Mouse (Mus musculus): ENCODE data around the gene Cdc27. TPM values are rescaled to one million over a fixed set of nuclear protein-coding genes. Genes with fewer than 3 reads are reported as not detected.

Cdc27 gene
- polyA plus RNA-seq (2011; ENCODE audit: insufficient read depth, insufficient read length, low replicate concordance, missing spikeins): 16.2 and 23.1 TPM in 2 replicates

DNA sequence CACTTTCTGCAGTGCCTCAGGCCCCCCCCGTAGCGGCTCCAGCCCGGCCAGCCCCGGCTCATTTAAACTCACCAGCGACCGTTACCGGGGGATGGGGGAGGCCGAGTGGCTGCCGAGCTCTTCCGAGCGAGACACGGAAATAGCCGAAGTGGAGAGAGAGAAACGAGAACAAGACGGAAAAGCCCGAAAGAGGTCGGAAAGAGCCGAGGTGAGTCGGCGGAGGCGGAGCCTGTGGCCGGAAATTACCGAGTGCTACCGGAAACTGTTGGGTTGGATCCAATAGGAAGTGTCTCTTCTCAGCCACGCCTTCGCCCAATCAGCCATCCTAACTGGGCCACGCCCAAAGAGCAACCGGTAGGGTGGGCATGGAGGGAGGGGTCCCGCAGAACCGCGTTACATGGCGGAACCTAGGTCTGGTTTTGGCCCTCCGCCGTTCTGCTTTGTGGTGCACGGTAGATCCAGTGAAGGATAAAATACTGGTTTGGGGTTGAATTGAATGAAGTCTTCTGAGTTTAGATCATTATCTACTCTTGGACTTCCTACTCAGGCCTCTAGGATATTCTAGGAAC, at the start of gene Cdc27, which contains the start of gene Myl4:
Gene Cdc27 (minus strand): TSS at position 215 of the 569 bp plus-strand sequence.
Gene Myl4 (plus strand): TSS at position 258 of the 569 bp plus-strand sequence.
- under 1% methylated on average over 35 of the region's 35 CpGs for WGBS
- H3K4me1 ChIP-seq (ENCODE audit: control insufficient read depth, insufficient read depth, low read length): peaks cover 2% of the 10 kb centered on the region

DNA sequence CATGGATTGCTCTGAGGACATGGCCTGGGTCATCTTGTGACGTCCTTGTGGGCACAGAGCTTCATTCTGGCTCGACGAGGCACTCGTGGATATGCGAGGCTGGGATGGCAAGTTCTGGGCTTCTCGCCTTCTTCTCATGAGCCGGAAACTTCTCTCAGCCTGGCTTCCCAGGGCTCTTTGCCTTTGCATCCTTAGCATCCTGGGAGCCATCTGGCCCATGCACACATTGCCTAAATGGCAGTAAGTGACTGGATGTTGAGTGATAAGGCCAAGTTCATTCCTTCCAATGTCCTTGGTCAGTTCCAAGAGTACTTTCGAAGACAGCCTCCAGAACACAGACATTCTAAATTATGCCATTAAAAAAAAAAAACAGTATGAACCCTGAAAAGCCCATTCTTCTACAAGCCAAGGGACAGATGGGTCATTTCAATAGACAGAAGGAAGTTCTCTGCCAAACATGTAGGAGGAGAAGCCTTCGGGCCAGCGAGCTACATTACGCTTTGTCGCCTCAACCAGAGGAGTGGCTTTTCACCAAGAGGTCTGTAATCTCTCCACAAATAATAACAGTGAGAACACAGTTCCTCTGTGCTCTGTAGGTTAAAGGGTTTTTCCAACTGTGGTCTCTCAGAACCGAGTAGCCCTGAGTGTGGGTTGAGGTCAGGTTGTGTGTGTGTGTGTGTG, 49.0 kb upstream of the Cdc27 start:
- H3K4me1 ChIP-seq (ENCODE audit: control insufficient read depth, insufficient read depth, low read length): no peaks in the 10 kb centered on the region; the same call in 1 of the 2 replicates
- no peak overlapping the region for H3K27ac ChIP-seq (ENCODE audit: control insufficient read depth, insufficient read depth, low read depth, low read length, poor library complexity)
- 66% methylated on average over 13 of the region's 13 CpGs for WGBS
- TF ChIP-seq POLR2A (IDR thresholded peaks at IDR 0.05; ENCODE audit: borderline replicate concordance, control insufficient read depth, low read depth, low read length) (no peak), CTCF (IDR thresholded peaks at IDR 0.05; ENCODE audit: control insufficient read depth, insufficient read depth, low read length) (no peak)
- no peak overlapping the region for H3K4me3 ChIP-seq (replicated peaks; ENCODE audit: control insufficient read depth, low read depth, low read length)

More for the DNA sequence above, at the start of gene Cdc27, which contains the start of gene Myl4:
- Histone ChIP-seq H3K27ac (ENCODE audit: control insufficient read depth, insufficient read depth, low read depth, low read length, poor library complexity) (peak within 1 kb of the TSS; percentile 89), H3K4me3 (replicated peaks; ENCODE audit: control insufficient read depth, low read depth, low read length) (peak within 1 kb of the TSS; percentile 87)
- TF ChIP-seq POLR2A (IDR thresholded peaks at IDR 0.05; ENCODE audit: borderline replicate concordance, control insufficient read depth, low read depth, low read length) (peak; percentile 65; the same call in 1 of the 2 replicates), CTCF (IDR thresholded peaks at IDR 0.05; ENCODE audit: control insufficient read depth, insufficient read depth, low read length) (no peak)

DNA sequence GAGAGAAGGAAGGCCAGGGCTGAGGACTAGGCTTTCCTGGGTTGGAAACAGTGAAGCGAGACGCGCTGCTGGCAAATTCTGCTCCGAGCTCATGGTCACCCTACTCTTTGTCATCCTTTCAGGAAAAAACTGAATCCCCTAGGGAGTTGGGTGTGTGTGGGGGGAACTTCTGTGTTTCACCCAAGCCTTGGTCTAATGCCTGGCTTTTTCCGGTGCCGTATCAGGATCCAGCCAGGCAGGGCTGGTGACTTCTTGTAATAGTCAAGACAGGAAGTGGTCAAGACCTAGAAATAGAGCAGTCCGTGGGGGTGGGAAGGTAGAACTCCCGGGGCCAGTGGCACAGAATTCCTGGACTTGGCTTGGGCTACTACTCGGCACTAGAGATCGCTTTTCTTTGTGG, 45.9 kb upstream of the Cdc27 start:
- Histone ChIP-seq H3K4me1 (ENCODE audit: control insufficient read depth, insufficient read depth, low read length) (no peaks in the 10 kb centered on the region; the same call in 1 of the 2 replicates), H3K4me3 (replicated peaks; ENCODE audit: control insufficient read depth, low read depth, low read length) (no peak overlapping the region), H3K27ac (ENCODE audit: control insufficient read depth, insufficient read depth, low read depth, low read length, poor library complexity) (no peak overlapping the region)
- TF ChIP-seq POLR2A (IDR thresholded peaks at IDR 0.05; ENCODE audit: borderline replicate concordance, control insufficient read depth, low read depth, low read length) (no peak), CTCF (IDR thresholded peaks at IDR 0.05; ENCODE audit: control insufficient read depth, insufficient read depth, low read length) (no peak)
- WGBS: 11% methylated on average over 10 of the region's 10 CpGs

DNA sequence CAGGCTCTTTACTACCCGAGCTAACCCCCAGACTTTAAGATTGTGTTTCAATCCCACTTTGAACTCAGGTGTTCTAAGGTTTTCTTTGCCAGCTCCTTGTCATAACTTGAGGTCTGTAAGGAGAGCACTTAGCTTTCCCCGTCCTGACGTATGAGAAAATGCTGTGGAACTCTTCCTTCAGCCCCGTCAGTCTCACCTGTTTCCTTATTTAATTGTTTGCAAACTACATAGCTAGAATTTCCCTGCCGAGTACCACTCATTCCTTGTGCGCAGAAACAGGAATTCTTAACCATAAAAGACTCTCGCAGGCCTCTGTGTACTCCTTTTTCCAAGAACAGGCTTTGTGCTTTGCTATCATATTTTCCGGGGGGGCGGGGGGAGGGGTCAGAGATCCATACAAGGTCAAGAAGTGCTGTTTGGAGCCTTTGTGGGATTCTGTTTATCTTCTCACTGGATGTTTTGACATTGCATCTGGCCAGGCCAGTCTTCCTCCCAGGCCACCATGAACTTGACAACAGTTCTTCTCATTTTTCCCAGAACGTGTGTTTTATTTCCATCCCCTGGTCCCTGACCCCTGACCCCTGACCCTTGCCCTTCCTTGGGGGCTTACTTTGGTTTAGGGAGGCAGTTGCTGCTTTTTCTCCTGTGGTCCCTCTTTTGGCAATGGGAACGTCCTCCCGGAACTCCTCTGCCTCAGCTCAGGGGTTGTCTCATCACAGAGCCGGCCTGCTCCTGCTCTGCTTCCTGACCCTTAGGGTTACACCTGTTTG, 41.8 kb upstream of the Cdc27 start:
- no peak for TF ChIP-seq POLR2A (IDR thresholded peaks at IDR 0.05; ENCODE audit: borderline replicate concordance, control insufficient read depth, low read depth, low read length)
- TF ChIP-seq CTCF (IDR thresholded peaks at IDR 0.05; ENCODE audit: control insufficient read depth, insufficient read depth, low read length): no peak
- no peak overlapping the region; the same call in 1 of the 2 replicates for H3K27ac ChIP-seq (ENCODE audit: control insufficient read depth, insufficient read depth, low read depth, low read length, poor library complexity)
- no peak overlapping the region for H3K4me3 ChIP-seq (replicated peaks; ENCODE audit: control insufficient read depth, low read depth, low read length)
- H3K4me1 ChIP-seq (ENCODE audit: control insufficient read depth, insufficient read depth, low read length): no peaks in the 10 kb centered on the region; the same call in 1 of the 2 replicates
- WGBS: 81% methylated on average over 13 of the region's 13 CpGs

DNA sequence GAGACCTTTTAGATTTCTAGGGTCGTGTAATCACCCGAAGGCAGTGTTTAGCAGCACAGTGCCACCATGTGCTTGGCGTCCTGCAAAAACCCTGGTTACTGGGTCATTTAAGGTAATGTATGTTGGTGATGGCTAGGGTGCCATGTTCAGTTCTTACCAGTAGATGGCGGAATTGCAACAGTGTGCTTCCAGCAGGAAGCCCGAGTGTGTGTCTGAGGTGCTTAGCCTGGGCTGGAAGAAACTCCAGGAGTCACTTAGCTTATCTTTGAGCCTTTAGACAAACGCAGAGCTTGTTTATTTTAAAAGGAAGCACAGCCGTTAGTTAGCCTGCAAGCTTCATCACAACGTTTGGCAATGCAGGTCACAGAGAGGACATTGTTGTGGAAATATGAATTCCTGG, 39.7 kb upstream of the Cdc27 start:
- H3K4me3 ChIP-seq (replicated peaks; ENCODE audit: control insufficient read depth, low read depth, low read length): no peak overlapping the region
- no peak overlapping the region for H3K27ac ChIP-seq (ENCODE audit: control insufficient read depth, insufficient read depth, low read depth, low read length, poor library complexity)
- WGBS: 0% methylated on average over 8 of the region's 8 CpGs
- peak; percentile 94 for TF ChIP-seq CTCF (IDR thresholded peaks at IDR 0.05; ENCODE audit: control insufficient read depth, insufficient read depth, low read length)
- no peak for TF ChIP-seq POLR2A (IDR thresholded peaks at IDR 0.05; ENCODE audit: borderline replicate concordance, control insufficient read depth, low read depth, low read length)
- no peaks in the 10 kb centered on the region for H3K4me1 ChIP-seq (ENCODE audit: control insufficient read depth, insufficient read depth, low read length)

DNA sequence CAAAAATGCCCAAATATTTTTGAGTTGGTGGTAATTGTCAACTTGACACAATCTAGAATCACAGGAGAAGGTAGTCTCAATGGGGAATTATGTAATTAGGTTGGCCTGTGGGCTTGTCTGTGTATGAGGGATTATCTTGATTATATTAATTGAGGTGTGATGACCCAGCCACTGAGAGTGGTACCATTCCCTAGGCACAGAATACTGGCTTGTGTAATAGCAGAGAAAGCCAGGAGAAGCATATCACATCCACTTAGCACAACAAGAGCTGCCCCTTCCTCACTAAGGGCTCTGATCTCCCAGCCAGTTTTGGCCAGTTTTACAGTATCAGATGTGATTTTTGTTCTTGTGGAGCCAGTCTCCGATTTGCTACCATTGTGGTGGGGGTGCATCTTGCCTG, 39.1 kb upstream of the Cdc27 start:
- TF ChIP-seq POLR2A (IDR thresholded peaks at IDR 0.05; ENCODE audit: borderline replicate concordance, control insufficient read depth, low read depth, low read length): no peak
- TF ChIP-seq CTCF (IDR thresholded peaks at IDR 0.05; ENCODE audit: control insufficient read depth, insufficient read depth, low read length): no peak
- H3K27ac ChIP-seq (ENCODE audit: control insufficient read depth, insufficient read depth, low read depth, low read length, poor library complexity): no peak overlapping the region
- no peak overlapping the region for H3K4me3 ChIP-seq (replicated peaks; ENCODE audit: control insufficient read depth, low read depth, low read length)
- WGBS: 63% methylated on average over 1 of the region's 1 CpGs
- H3K4me1 ChIP-seq (ENCODE audit: control insufficient read depth, insufficient read depth, low read length): no peaks in the 10 kb centered on the region

DNA sequence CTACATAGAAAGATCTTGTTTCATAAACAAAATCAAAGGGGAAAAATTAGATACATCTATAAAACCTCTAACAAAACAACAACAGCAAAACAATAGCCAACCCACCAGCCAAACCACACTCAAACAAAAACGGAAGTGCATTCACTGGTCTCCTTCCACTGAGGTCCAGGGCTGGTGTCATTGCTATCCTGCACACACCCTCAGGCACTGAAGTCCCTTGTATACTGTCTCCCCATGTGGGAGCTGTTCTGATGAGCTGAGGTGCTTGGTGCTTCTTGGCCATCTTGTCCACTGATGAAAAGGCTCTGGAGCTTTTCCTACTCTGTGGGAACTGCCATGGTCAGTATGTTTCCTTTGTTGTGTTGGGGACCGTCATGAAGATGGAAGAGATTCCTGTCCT, 38.1 kb upstream of the Cdc27 start:
- Histone ChIP-seq H3K27ac (ENCODE audit: control insufficient read depth, insufficient read depth, low read depth, low read length, poor library complexity) (no peak overlapping the region), H3K4me3 (replicated peaks; ENCODE audit: control insufficient read depth, low read depth, low read length) (no peak overlapping the region), H3K4me1 (ENCODE audit: control insufficient read depth, insufficient read depth, low read length) (no peaks in the 10 kb centered on the region)
- TF ChIP-seq POLR2A (IDR thresholded peaks at IDR 0.05; ENCODE audit: borderline replicate concordance, control insufficient read depth, low read depth, low read length) (no peak), CTCF (IDR thresholded peaks at IDR 0.05; ENCODE audit: control insufficient read depth, insufficient read depth, low read length) (no peak)
- WGBS: 79% methylated on average over 2 of the region's 2 CpGs

DNA sequence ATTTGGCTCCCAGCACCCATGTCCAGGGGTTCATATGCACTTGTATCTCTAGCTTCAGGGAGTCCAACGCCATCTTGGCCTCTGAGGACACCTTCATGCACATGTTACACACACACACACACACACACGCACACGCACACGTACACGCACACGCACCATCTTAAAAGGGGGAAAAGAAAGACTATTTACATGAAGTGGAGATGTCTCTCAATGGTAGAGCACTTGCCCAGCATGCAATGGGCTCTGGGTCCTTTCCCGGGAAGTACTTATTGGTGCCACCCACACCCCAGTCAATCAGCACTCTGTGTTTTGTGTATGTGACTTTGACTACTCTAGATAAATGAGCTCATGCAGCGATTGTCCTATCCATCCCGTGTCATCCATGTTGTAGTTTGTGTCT, 37.5 kb upstream of the Cdc27 start:
- H3K4me1 ChIP-seq (ENCODE audit: control insufficient read depth, insufficient read depth, low read length): no peaks in the 10 kb centered on the region; the same call in 1 of the 2 replicates
- WGBS: 96% methylated on average over 9 of the region's 9 CpGs
- no peak overlapping the region for H3K27ac ChIP-seq (ENCODE audit: control insufficient read depth, insufficient read depth, low read depth, low read length, poor library complexity)
- no peak overlapping the region for H3K4me3 ChIP-seq (replicated peaks; ENCODE audit: control insufficient read depth, low read depth, low read length)
- no peak for TF ChIP-seq CTCF (IDR thresholded peaks at IDR 0.05; ENCODE audit: control insufficient read depth, insufficient read depth, low read length)
- no peak for TF ChIP-seq POLR2A (IDR thresholded peaks at IDR 0.05; ENCODE audit: borderline replicate concordance, control insufficient read depth, low read depth, low read length)
